Mouse (Mus musculus) skeletal muscle tissue, adult 2 months (tissue): ENCODE results near the gene Slc16a3.

Source experiments
- DNase-seq: peaks from one replicate; pipeline ENCODE4 v3.0.0-alpha.2; 2012; ENCODE audit warnings: low read depth, low spot score

Slc16a3 gene

GRCm38 (mm10) chr11:120948328-120948727 is at the start of gene Slc16a3:
Gene Slc16a3, plus strand, starts transcription at chr11:120948480.
- no peak for DNase-seq

- DNase-seq: no peak
These were observed 47.7 kb upstream of the Slc16a3 start for GRCm38 (mm10) chr11:120900276-120901244.

- no peak for DNase-seq
These were observed 46.4 kb upstream of the Slc16a3 start for GRCm38 (mm10) chr11:120901729-120902486.

- DNase-seq: peak; percentile 37
These were observed 45.7 kb upstream of the Slc16a3 start for GRCm38 (mm10) chr11:120902487-120903142.

- no peak for DNase-seq
These were observed 45.0 kb upstream of the Slc16a3 start for GRCm38 (mm10) chr11:120903159-120903850.

- no peak for DNase-seq
These were observed 43.7 kb upstream of the Slc16a3 start for GRCm38 (mm10) chr11:120904561-120904960.

- DNase-seq: peak; percentile 66
These were observed 42.8 kb upstream of the Slc16a3 start for GRCm38 (mm10) chr11:120905430-120905873.

- no peak for DNase-seq
These were observed 34.5 kb upstream of the Slc16a3 start for GRCm38 (mm10) chr11:120913796-120914195.

- DNase-seq: no peak
These were observed 31.8 kb upstream of the Slc16a3 start for GRCm38 (mm10) chr11:120916477-120916876.

- no peak for DNase-seq
These were observed 30.5 kb upstream of the Slc16a3 start for GRCm38 (mm10) chr11:120917756-120918155.

GRCm38 (mm10) chr11:120922528-120922927 is 25.8 kb upstream of the Slc16a3 start:
- no peak for DNase-seq

GRCm38 (mm10) chr11:120928468-120928867 is 19.8 kb upstream of the Slc16a3 start:
- DNase-seq: no peak

GRCm38 (mm10) chr11:120931479-120931878 is 16.8 kb upstream of the Slc16a3 start:
- DNase-seq: peak; percentile 74

GRCm38 (mm10) chr11:120932564-120933398 is 15.5 kb upstream of the Slc16a3 start, which contains the start of gene Ccdc57:
Gene Ccdc57, minus strand, starts transcription at chr11:120932872.
- peak; percentile 82 for DNase-seq

- DNase-seq: no peak
These were observed 10.3 kb upstream of the Slc16a3 start for GRCm38 (mm10) chr11:120937976-120938375.

GRCm38 (mm10) chr11:120938795-120939194 is 9.5 kb upstream of the Slc16a3 start:
- no peak for DNase-seq

- no peak for DNase-seq
These were observed 8.5 kb upstream of the Slc16a3 start for GRCm38 (mm10) chr11:120939712-120940341.

GRCm38 (mm10) chr11:120940959-120941358 is 7.3 kb upstream of the Slc16a3 start:
- no peak for DNase-seq

- DNase-seq: no peak
These were observed 3.0 kb upstream of the Slc16a3 start for GRCm38 (mm10) chr11:120945266-120945665.

- DNase-seq: no peak
These were observed 2.4 kb upstream of the Slc16a3 start for GRCm38 (mm10) chr11:120945926-120946325.
